16 mouse cellular contexts compared by ENCODE assay signal in genomic region chr11:51625187-51625820, GRCm38 (mm10). TPM values are rescaled to one million over a fixed set of nuclear protein-coding genes. Genes with fewer than 3 reads are reported as not detected.
DNase-seq lines count a peak whose midpoint lies in the region; ATAC-seq lines count a peak whose summit lies in the region.
"Had no signal": no experiment of that assay in that cellular context is flagged by ENCODE, and none has a peak within 500 bp of the region (broad histone marks: within the 10 kb centered on the region; RNA-seq: fewer than 3 reads in every experiment).

No protein-coding gene starts in this region.

- peak overlapping the region; percentile 76 for H3K4me3 ChIP-seq in megakaryocyte, embryonic 14.5 days (replicated peaks)
- no peak overlapping the region for H3K4me3 ChIP-seq in liver, embryonic 13.5 days (replicated peaks)
- H3K4me3 ChIP-seq: heart, embryonic 13.5 days; kidney, embryonic 15.5 days; limb, embryonic 13.5 days; neural tube, embryonic 12.5 days had no signal

- H3K9ac ChIP-seq in liver, embryonic 13.5 days: peak overlapping the region; percentile 29
- H3K9ac ChIP-seq: heart, embryonic 13.5 days; kidney, embryonic 15.5 days; limb, embryonic 13.5 days; neural tube, embryonic 12.5 days had no signal

- no peaks in the 10 kb centered on the region for H3K27me3 ChIP-seq in megakaryocyte, embryonic 14.5 days (replicated peaks)
- no peaks in the 10 kb centered on the region for H3K27me3 ChIP-seq in liver, embryonic 13.5 days
- H3K27me3 ChIP-seq: heart, embryonic 13.5 days; kidney, embryonic 15.5 days; limb, embryonic 13.5 days; neural tube, embryonic 12.5 days had no signal

- no peak overlapping the region for H3K4me2 ChIP-seq in liver, embryonic 13.5 days
- H3K4me2 ChIP-seq: heart, embryonic 13.5 days; kidney, embryonic 15.5 days; limb, embryonic 13.5 days; neural tube, embryonic 12.5 days had no signal

- H3K4me1 ChIP-seq in megakaryocyte, embryonic 14.5 days: peaks cover 91% of the 10 kb centered on the region
- H3K4me1 ChIP-seq in liver, embryonic 13.5 days (replicated peaks): peaks cover 61% of the 10 kb centered on the region

- H3K27ac ChIP-seq in liver, embryonic 13.5 days: peak overlapping the region; percentile 69
- H3K27ac ChIP-seq: heart, embryonic 13.5 days; kidney, embryonic 15.5 days; limb, embryonic 13.5 days; neural tube, embryonic 12.5 days had no signal

- peak; percentile 46 for DNase-seq in MN1 (ENCODE audit: low spot score)
- peak; percentile 47 for DNase-seq in liver, embryonic 13.5 days
- no peak for DNase-seq in T-cell, adult 2 months (ENCODE audit: low spot score)
- DNase-seq in spleen, adult 12 weeks (ENCODE audit: low spot score): no peak
- no peak for DNase-seq in layer of hippocampus, postnatal 14 days (ENCODE audit: low spot score in 2 of 2)
- DNase-seq: cerebellum, adult 18-20 months; embryo, embryonic 11 days; gastrocnemius, postnatal 25 days; heart, postnatal 4 days; right cerebral cortex, postnatal 14 days had no signal

- WGBS in liver, embryonic 13.5 days (ENCODE audit: insufficient replicate concordance): 58% methylated on average over 5 of the region's 5 CpGs

- peaks cover 89% of the 10 kb centered on the region for H3K36me3 ChIP-seq in megakaryocyte, embryonic 14.5 days (replicated peaks; ENCODE audit: low read length)
- H3K36me3 ChIP-seq in liver, embryonic 13.5 days: peaks cover 81% of the 10 kb centered on the region

- ATAC-seq in megakaryocyte, adult 5-6 weeks (ENCODE audit: poor library complexity, severe bottlenecking): no peak
- ATAC-seq in liver, embryonic 13.5 days (ENCODE audit: low read depth): peak; percentile 70

- H3K9me3 ChIP-seq in megakaryocyte, embryonic 14.5 days: no peaks in the 10 kb centered on the region
- no peaks in the 10 kb centered on the region for H3K9me3 ChIP-seq in liver, embryonic 13.5 days (replicated peaks)
- H3K9me3 ChIP-seq: heart, embryonic 13.5 days; kidney, embryonic 15.5 days; limb, embryonic 13.5 days; neural tube, embryonic 12.5 days had no signal

RNA-seq across cellular contexts. Expression of gene Nhp2, which starts 5.8 kb away (rescaled TPM):
- 44.8 and 144 TPM in 2 replicates for polyA plus RNA-seq in megakaryocyte, embryonic 14.5 days (2012; ENCODE audit: insufficient read depth, low replicate concordance)
- total RNA-seq in megakaryocyte, adult 5-6 weeks (2015): 45.3 and 50.5 TPM in 2 replicates
- 38.1 and 52.6 TPM in 2 replicates for total RNA-seq in megakaryocyte, adult 5-6 weeks (2017)
- polyA plus RNA-seq in liver, embryonic 13.5 days (2015; fragmentation: Nextera tagmentation; extraction: Ambion mirVana): 186 and 203 TPM in 2 replicates
- 10 to 100 TPM; 50.1 to 53.0 TPM for total RNA-seq in layer of hippocampus, postnatal 14 days (2021)

RNA-seq across cellular contexts. Expression of gene Rmnd5b, which starts 10.4 kb away (rescaled TPM):
- polyA plus RNA-seq in megakaryocyte, embryonic 14.5 days (2012; ENCODE audit: insufficient read depth, low replicate concordance): 12.9 and 15.1 TPM in 2 replicates
- 50.8 and 63.1 TPM in 2 replicates for total RNA-seq in megakaryocyte, adult 5-6 weeks (2015)
- 19.2 and 35.5 TPM in 2 replicates for total RNA-seq in megakaryocyte, adult 5-6 weeks (2017)
- polyA plus RNA-seq in liver, embryonic 13.5 days (2015; fragmentation: Nextera tagmentation; extraction: Ambion mirVana): 24.9 and 25.1 TPM in 2 replicates
- 10 to 100 TPM; 60.5 to 65.1 TPM for total RNA-seq in layer of hippocampus, postnatal 14 days (2021)

RNA-seq across cellular contexts. Expression of gene Hnrnpab, which starts 18.7 kb away (rescaled TPM):
- polyA plus RNA-seq in megakaryocyte, embryonic 14.5 days (2012; ENCODE audit: insufficient read depth, low replicate concordance): 373 and 587 TPM in 2 replicates
- total RNA-seq in megakaryocyte, adult 5-6 weeks (2015): 319 and 341 TPM in 2 replicates
- 548 and 571 TPM in 2 replicates for total RNA-seq in megakaryocyte, adult 5-6 weeks (2017)
- 250 and 275 TPM in 2 replicates for polyA plus RNA-seq in liver, embryonic 13.5 days (2015; fragmentation: Nextera tagmentation; extraction: Ambion mirVana)
- total RNA-seq in layer of hippocampus, postnatal 14 days (2021): 100 to 1,000 TPM; 166 to 174 TPM

RNA-seq across cellular contexts. Expression of gene N4bp3, which starts 25.3 kb away (rescaled TPM):
- 2.5 and 6.0 TPM in 2 replicates for polyA plus RNA-seq in megakaryocyte, embryonic 14.5 days (2012; ENCODE audit: insufficient read depth, low replicate concordance)
- 0.80 and 1.3 TPM in 2 replicates for total RNA-seq in megakaryocyte, adult 5-6 weeks (2015)
- total RNA-seq in megakaryocyte, adult 5-6 weeks (2017): 0.45 and 2.9 TPM in 2 replicates
- 3.1 and 3.2 TPM in 2 replicates for polyA plus RNA-seq in liver, embryonic 13.5 days (2015; fragmentation: Nextera tagmentation; extraction: Ambion mirVana)
- total RNA-seq in layer of hippocampus, postnatal 14 days (2021): 10 to 100 TPM; 11.4 to 12.1 TPM

RNA-seq across cellular contexts. Expression of gene D930048N14Rik, which starts 25.4 kb away (rescaled TPM):
- not detected in 2 replicates for polyA plus RNA-seq in megakaryocyte, embryonic 14.5 days (2012; ENCODE audit: insufficient read depth, low replicate concordance)
- total RNA-seq in megakaryocyte, adult 5-6 weeks (2015): 0.33 and 0.43 TPM in 2 replicates
- 0.26 TPM in 1 of 2 replicates, not detected in the other for total RNA-seq in megakaryocyte, adult 5-6 weeks (2017)
- 0.29 and 0.49 TPM in 2 replicates for polyA plus RNA-seq in liver, embryonic 13.5 days (2015; fragmentation: Nextera tagmentation; extraction: Ambion mirVana)
- total RNA-seq in layer of hippocampus, postnatal 14 days (2021): 1 to 10 TPM in 1 of 2 experiments, under 1 TPM in 1; 0.88 to 1.3 TPM

Comparison
In these comparisons a context has a peak if more than half of its experiments do, and no peak if none do; other contexts are left out.
1. DNase-seq: peak in MN1 (single experiment) and liver, embryonic 13.5 days (single experiment); none in T-cell, adult 2 months (single experiment), spleen, adult 12 weeks (single experiment) and layer of hippocampus, postnatal 14 days (0 of 2).